Mouse (Mus musculus) heart, embryonic 11.5 days (tissue): ENCODE data around the gene Taok3. TPM values are rescaled to one million over a fixed set of nuclear protein-coding genes. Genes with fewer than 3 reads are reported as not detected.
A peak's percentile ranks its signal among the peaks of the same experiment; 100 is the strongest.

ENCODE experiments used
- ATAC-seq: fragments of 200-750 bp; cut with Nextera tagmentation; replicated peaks from 2 replicates; pipeline ENCODE4 v1.8.0; 2017; ENCODE audit warnings: moderate library complexity; ENCODE audit not compliant: insufficient number of reproducible peaks, low FRiP score, low TSS enrichment
- H3K27ac ChIP-seq: fragments of 300-500 bp; sonication (generic); 2 replicates; pipeline ENCODE4 v1.5.1; 2014; ENCODE audit warnings: mild to moderate bottlenecking, low read depth, low read length
- H3K27me3 ChIP-seq: fragments of 300-500 bp; sonication (generic); 2 replicates; pipeline ENCODE4 v1.6.1; 2014; ENCODE audit warnings: mild to moderate bottlenecking, low read length, mixed read lengths; ENCODE audit not compliant: control insufficient read depth, insufficient read depth
- H3K36me3 ChIP-seq: fragments of 300-500 bp; sonication (generic); 2 replicates; pipeline ENCODE4 v1.6.1; 2014; ENCODE audit warnings: mild to moderate bottlenecking, low read length, moderate library complexity, mixed read lengths; ENCODE audit not compliant: control insufficient read depth, insufficient read depth
- H3K4me1 ChIP-seq: fragments of 300-500 bp; sonication (generic); 2 replicates; pipeline ENCODE4 v1.6.1; 2014; ENCODE audit warnings: low read length; ENCODE audit not compliant: control insufficient read depth, insufficient read depth
- H3K4me2 ChIP-seq: fragments of 300-500 bp; sonication (generic); 2 replicates; pipeline ENCODE4 v1.6.1; 2014; ENCODE audit warnings: mild to moderate bottlenecking, moderate library complexity
- H3K4me3 ChIP-seq: fragments of 300-500 bp; sonication (generic); 2 replicates; pipeline ENCODE4 v1.5.1; 2014; ENCODE audit warnings: low read depth, low read length
- H3K9ac ChIP-seq: fragments of 300-500 bp; sonication (generic); 2 replicates; pipeline ENCODE4 v1.6.1; 2014; ENCODE audit warnings: mild to moderate bottlenecking, low read depth, low read length, moderate library complexity
- H3K9me3 ChIP-seq: fragments of 300-500 bp; sonication (generic); replicated peaks from 2 replicates; pipeline ENCODE4 v1.6.1; 2016; ENCODE audit warnings: low read length; ENCODE audit not compliant: control insufficient read depth
- WGBS: fragments of 180-500 bp; shearing (Covaris S2); extraction: QIAGEN DNeasy Blood & Tissue Kit; methylation state at CpG from one replicate; pipeline ENCODE4 v1.1.7; 2014; ENCODE audit not compliant: insufficient replicate concordance; 5-methylcytosine and 5-hydroxymethylcytosine counted together
- polyA plus RNA-seq: library from polyadenylated mRNA; unstranded; fragments of >200 nt; fragmentation: Nextera tagmentation; extraction: Ambion mirVana; gene quantifications from 2 replicates; pipeline ENCODE4 v1.2.1, GENCODE M21; 2014

The Taok3 gene
- polyA plus RNA-seq, 1 experiment from 2014 or later, result 13.8 TPM

DNA sequence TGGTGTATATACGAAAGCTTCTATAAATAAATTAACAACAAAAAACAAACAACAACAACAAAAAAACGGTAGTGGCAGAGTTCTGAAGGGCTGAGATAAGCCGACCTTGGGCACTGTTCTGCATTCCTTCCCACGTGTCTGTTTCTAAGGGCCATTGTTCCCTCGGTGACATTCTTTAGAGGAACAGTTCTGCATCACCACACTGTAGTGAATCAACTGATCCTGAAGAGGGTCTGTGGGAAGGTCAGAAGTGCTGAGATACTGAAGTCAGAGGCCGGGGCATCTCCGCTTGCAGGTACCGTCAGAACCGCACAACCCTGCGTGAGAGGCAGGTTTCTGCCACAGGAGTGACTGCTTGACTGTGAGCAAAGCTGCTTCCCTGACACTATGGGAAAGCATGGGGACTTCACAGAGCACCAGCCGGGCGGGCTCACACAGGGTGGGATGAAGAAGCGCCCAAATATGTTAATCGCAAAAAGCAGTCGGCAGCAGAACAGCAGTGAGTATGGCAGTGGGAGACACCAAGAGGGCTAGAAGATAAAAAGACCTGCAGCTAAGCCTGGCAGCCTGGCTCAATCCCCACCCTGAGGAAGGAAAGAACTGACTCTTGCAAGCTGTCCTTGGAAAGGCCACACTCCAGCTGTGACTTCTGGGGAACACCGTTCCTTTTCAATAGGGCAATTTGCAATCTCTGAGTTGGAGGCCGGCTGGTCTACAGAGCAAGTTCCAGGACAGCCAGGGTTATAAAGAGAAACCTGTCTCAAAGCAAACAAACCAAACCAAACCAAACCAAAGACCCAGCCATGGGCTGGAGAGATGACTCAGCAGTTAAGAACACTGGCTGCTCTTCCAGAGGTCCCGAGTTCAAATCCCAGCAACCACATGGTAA, 184.0 kb downstream of the Taok3 start:
- H3K27me3 ChIP-seq, result no peaks in the 10 kb centered on the region
- H3K36me3 ChIP-seq, result no peaks in the 10 kb centered on the region
- no peaks in the 10 kb centered on the region for H3K9me3 ChIP-seq
- H3K4me1 ChIP-seq, result no peaks in the 10 kb centered on the region
- no peak overlapping the region for H3K9ac ChIP-seq
- H3K27ac ChIP-seq, result no peak overlapping the region
- H3K4me3 ChIP-seq, result no peak overlapping the region
- H3K4me2 ChIP-seq, result no peak overlapping the region
- ATAC-seq, result no peak; the same call in 1 of the 2 replicates
- 37% methylated on average over 18 of the region's 18 CpGs for WGBS

DNA sequence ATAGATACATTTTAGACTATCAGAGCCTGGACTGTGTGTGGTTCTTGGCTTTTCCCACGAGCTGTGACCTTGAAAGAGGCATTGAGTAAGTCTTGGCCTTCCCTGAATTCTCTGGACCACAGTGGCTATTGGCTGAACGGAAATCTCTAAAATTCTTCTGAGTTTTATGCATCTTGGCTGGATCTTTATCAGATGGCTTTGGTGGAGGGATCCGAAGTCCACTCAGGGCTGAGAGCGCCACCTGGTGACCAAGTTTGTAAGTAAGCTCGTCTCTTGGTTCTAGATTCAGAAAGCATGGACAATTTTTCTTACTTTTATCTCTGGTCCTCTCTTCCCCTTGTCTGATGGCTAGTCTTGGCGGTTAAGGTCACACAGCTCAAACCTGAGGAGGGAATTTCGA, 185.0 kb downstream of the Taok3 start:
- Histone ChIP-seq H3K4me2 (no peak overlapping the region), H3K4me3 (no peak overlapping the region), H3K27ac (no peak overlapping the region), H3K27me3 (no peaks in the 10 kb centered on the region), H3K4me1 (no peaks in the 10 kb centered on the region), H3K9me3 (no peaks in the 10 kb centered on the region), H3K36me3 (no peaks in the 10 kb centered on the region), H3K9ac (no peak overlapping the region)
- no peak for ATAC-seq
- WGBS, result 65% methylated on average over 7 of the region's 7 CpGs

DNA sequence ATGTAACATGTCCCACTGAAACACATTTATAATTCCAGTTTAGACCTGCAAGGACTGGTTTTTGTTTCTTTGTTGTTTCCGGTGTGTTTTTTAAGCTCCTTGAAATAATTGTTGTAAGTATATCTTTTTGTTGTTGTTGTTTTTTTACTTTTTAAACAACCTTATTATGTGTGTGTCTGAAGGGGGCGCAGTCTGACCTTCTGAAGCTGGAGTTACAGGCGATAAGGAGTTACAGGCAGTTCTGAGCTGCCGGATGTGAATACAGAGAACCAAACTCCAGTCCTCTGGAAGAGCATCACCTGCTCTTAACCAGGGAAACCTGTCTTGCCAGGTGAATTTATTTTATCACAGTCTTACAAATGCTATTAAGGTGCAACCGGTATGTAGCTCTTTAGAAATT, 185.8 kb downstream of the Taok3 start:
- Histone ChIP-seq H3K4me1 (no peaks in the 10 kb centered on the region), H3K9ac (no peak overlapping the region), H3K27ac (no peak overlapping the region), H3K9me3 (no peaks in the 10 kb centered on the region), H3K4me3 (no peak overlapping the region), H3K4me2 (no peak overlapping the region), H3K27me3 (no peaks in the 10 kb centered on the region), H3K36me3 (no peaks in the 10 kb centered on the region)
- WGBS, result 84% methylated on average over 5 of the region's 5 CpGs
- ATAC-seq, result no peak

DNA sequence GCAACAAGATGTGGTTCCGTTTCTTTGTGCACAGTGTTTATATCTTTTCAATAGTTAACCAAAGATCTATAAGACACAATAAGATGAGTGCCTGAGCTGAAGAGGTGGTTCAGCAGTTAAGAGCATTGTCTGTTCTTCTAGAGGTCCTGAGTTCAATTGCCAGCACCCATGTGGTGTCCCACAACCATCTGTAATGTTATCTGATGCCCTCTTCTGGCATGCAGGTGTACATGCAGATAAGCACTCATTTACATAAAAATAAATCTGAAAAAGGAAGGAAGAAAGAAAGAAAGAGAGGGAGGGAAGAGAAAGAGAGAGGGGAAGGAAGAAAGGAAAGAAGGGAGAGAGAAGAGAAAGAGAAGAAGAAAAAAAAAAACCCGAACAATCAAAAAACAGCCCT, 186.9 kb downstream of the Taok3 start:
- Histone ChIP-seq H3K4me1 (no peaks in the 10 kb centered on the region), H3K36me3 (no peaks in the 10 kb centered on the region), H3K4me3 (no peak overlapping the region), H3K9me3 (no peaks in the 10 kb centered on the region), H3K9ac (no peak overlapping the region), H3K27me3 (no peaks in the 10 kb centered on the region), H3K27ac (no peak overlapping the region), H3K4me2 (no peak overlapping the region)
- no peak for ATAC-seq
- 86% methylated on average over 2 of the region's 2 CpGs for WGBS

DNA sequence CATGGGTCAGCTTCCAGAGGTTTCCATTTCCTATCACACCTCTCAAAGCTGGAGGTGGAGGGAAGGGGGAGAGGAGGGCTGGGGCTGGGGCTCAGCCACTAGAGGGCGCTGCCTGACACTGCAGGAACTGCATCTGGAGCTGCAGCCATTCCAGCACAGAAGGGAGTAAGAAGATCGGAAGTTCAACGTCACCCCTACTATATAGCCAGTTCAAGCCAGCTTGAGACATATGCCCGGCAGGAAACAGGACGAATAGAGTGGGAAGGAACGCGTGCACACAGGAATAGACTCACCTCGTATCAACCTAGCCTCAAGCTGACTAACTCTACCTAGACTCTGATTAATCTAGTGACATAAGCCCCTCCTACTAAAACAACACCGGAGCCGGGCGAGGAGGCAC, 187.8 kb downstream of the Taok3 start:
- no peaks in the 10 kb centered on the region for H3K27me3 ChIP-seq
- H3K27ac ChIP-seq, result no peak overlapping the region
- no peak for ATAC-seq
- H3K4me2 ChIP-seq, result no peak overlapping the region; the same call in 1 of the 2 replicates
- no peaks in the 10 kb centered on the region for H3K9me3 ChIP-seq
- no peak overlapping the region for H3K9ac ChIP-seq
- no peaks in the 10 kb centered on the region for H3K4me1 ChIP-seq
- no peaks in the 10 kb centered on the region for H3K36me3 ChIP-seq
- no peak overlapping the region for H3K4me3 ChIP-seq
- 25% methylated on average over 11 of the region's 11 CpGs for WGBS

DNA sequence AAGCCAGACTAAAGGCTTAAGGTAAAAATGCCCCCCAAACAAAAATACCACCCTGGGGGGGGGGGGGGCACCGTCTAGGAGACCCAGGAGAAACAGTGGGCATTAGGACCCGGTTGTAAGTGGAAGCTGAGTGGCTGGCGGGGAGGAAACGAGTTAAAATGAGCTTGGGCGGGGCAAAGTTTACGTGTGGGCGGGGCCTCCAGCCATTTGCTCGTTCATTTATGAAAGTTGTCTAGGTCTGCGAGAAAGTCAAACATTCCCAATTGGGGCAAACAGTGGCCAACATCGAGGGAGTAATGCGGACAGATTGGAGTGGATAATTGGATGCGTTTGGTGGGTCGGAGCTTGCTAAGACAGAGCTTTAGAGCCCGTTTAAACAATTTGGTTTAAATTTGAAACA, 193.5 kb downstream of the Taok3 start:
- H3K9ac ChIP-seq, result no peak overlapping the region
- no peaks in the 10 kb centered on the region for H3K9me3 ChIP-seq
- no peaks in the 10 kb centered on the region for H3K36me3 ChIP-seq
- peak overlapping the region; percentile 62 for H3K4me2 ChIP-seq
- ATAC-seq, result no peak
- WGBS, result 15% methylated on average over 14 of the region's 14 CpGs
- peaks cover 11% of the 10 kb centered on the region for H3K4me1 ChIP-seq
- no peaks in the 10 kb centered on the region; the same call in 1 of the 2 replicates for H3K27me3 ChIP-seq
- H3K4me3 ChIP-seq, result peak overlapping the region; percentile 31
- no peak overlapping the region for H3K27ac ChIP-seq

DNA sequence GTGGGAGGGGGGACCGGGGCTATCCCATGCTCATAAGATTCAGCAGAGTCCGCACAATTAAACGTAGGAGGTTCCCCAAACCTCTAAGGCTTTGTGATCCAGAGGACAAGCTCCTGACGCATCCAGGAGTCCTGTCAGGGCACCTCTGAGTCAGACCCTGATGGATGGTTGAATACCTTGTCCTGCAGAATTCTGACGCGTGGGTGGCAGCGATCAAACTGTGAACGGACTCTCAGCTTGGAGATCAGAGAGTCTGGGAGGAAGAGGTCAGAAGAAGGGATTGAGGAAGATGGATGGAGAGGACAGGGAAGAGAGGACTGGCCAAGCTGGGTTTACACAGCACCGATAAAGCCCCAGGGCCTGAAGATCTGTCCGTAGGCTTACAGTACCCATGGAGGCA, 194.0 kb downstream of the Taok3 start:
- peaks cover 11% of the 10 kb centered on the region for H3K4me1 ChIP-seq
- H3K27ac ChIP-seq, result no peak overlapping the region
- no peaks in the 10 kb centered on the region for H3K9me3 ChIP-seq
- H3K9ac ChIP-seq, result no peak overlapping the region
- H3K4me3 ChIP-seq, result peak overlapping the region; percentile 31
- H3K36me3 ChIP-seq, result no peaks in the 10 kb centered on the region
- ATAC-seq, result no peak
- no peaks in the 10 kb centered on the region; the same call in 1 of the 2 replicates for H3K27me3 ChIP-seq
- WGBS, result 26% methylated on average over 10 of the region's 10 CpGs
- peak overlapping the region; percentile 62 for H3K4me2 ChIP-seq

DNA sequence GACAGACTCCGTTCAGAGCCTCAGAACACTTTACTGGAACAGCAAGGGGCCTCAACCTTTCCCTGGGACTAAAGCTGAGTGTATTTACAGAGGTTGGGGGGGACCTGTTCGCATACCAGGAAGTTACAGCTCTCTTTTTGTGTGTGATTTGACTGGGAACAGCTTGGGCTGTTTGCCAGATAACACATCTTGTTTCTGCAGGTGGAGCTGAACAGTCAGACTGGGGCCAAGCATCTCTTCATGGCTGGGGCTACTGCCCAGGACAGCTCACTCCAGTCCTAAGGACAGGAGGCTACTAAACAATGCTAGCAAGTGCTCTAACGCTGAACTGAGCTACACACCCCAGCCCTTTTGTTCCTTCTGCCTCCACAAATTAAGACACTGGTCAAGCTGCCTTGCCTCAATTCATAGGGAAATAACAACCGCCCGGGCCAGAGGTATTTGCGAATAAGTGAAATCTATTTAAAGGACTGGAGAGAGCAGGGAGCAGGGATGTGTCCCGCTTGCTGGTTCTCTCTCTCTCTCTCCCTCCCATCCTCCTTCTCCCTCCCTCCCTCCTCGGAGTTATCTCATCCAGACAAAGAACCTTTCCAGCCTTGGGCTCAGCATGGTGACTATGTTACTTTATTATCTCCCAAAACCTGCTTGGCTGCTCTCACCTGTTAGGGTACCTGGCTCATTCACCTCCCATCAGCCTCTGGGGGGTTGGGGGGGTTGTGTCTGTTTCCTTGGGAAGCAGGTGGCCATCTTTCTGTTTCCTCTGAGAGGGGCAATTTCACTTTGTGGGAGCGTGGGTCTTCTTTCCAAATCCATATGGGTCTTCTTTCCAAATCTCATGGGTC, 194.9 kb downstream of the Taok3 start:
- Histone ChIP-seq H3K27me3 (no peaks in the 10 kb centered on the region; the same call in 1 of the 2 replicates), H3K9me3 (no peaks in the 10 kb centered on the region), H3K4me1 (peaks cover 11% of the 10 kb centered on the region), H3K9ac (0 out of 2 replicates have a peak overlapping the region, but pooled peaks have one; percentile 22), H3K4me3 (no peak overlapping the region), H3K27ac (no peak overlapping the region), H3K4me2 (peak overlapping the region; percentile 8; the same call in 1 of the 2 replicates), H3K36me3 (no peaks in the 10 kb centered on the region)
- WGBS, result 27% methylated on average over 9 of the region's 9 CpGs
- ATAC-seq, result no peak
